Mouse (Mus musculus) brown adipose tissue, adult 24 weeks (tissue): Measurements from ENCODE around the gene Slc9a9. TPM values are rescaled to one million over a fixed set of nuclear protein-coding genes. Genes with fewer than 3 reads are reported as not detected.

ENCODE experiments used
- H3K27ac ChIP-seq: fragments of 200-500 bp; replicated peaks from 2 replicates; pipeline ENCODE4 v1.5.1; 2012; ENCODE audit warnings: low read depth, mild to moderate bottlenecking, low read length
- H3K4me1 ChIP-seq: fragments of 200-500 bp; 2 replicates; pipeline ENCODE4 v1.6.1; 2012; ENCODE audit warnings: low read length, mixed read lengths; ENCODE audit not compliant: control insufficient read depth, insufficient read depth, insufficient read length
- H3K4me3 ChIP-seq: fragments of 200-500 bp; 2 replicates; pipeline ENCODE4 v1.5.1; 2012; ENCODE audit warnings: low read depth, mild to moderate bottlenecking, low read length, moderate library complexity; ENCODE audit not compliant: insufficient read depth
- polyA plus RNA-seq: library from polyadenylated mRNA; stranded (reverse); fragments of >200 nt; gene quantifications from 2 replicates; pipeline ENCODE4 v1.2.4, GENCODE M21; 2012; ENCODE audit not compliant: missing spikeins, insufficient read depth, insufficient read length

The Slc9a9 gene
- polyA plus RNA-seq, 1 experiment: 2.0 TPM

DNA sequence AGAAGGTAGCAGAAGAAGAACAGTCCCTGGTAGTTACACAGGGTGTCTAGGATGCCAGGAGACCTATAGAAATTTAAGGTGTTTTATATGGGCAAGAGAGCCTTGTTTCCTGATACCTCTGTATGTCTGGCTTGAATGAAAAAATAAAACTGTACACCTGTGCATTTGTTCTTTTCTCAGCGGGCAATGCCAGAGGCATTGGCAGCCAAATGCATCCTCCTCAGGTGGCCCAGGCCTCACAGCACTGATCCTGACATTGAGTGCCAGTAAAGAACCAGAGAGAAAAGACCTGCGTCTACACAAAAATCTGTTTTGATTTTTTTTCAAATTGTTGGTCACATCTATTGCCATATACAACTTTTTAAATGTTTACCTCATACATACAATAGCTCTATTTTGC is 121.3 kb downstream of the Slc9a9 start:
- H3K4me3 ChIP-seq: no peak overlapping the region
- H3K4me1 ChIP-seq: no peaks in the 10 kb centered on the region
- no peak overlapping the region for H3K27ac ChIP-seq

DNA sequence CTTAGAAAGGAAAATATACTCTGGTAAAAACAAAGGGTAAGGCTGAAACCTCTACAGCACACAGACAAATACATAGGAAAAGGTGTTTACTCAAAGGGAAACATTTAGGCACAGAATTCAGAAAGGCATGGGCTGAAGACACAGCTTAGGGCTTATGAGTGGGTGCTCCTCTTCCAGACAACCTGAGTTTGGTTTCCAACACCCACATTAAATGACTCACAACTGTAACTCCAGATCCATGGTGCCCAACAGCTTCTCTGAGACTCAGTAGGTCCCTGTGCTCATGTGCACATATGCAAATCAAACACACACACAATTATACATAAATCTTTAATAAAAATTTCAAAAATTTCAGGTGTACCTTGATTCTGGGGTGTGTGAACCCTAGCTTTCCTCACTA is 133.4 kb downstream of the Slc9a9 start:
- Histone ChIP-seq H3K4me3 (no peak overlapping the region), H3K27ac (no peak overlapping the region), H3K4me1 (no peaks in the 10 kb centered on the region)

- Histone ChIP-seq H3K4me1 (no peaks in the 10 kb centered on the region), H3K4me3 (no peak overlapping the region), H3K27ac (no peak overlapping the region)
Observed at GRCm38 (mm10) chr9:94805506-94805905, 135.8 kb downstream of the Slc9a9 start.

- Histone ChIP-seq H3K27ac (no peak overlapping the region), H3K4me3 (no peak overlapping the region), H3K4me1 (no peaks in the 10 kb centered on the region; the same call in 1 of the 2 replicates)
Observed at GRCm38 (mm10) chr9:94815518-94815917, 145.8 kb downstream of the Slc9a9 start.

GRCm38 (mm10) chr9:94821268-94821667 is 151.6 kb downstream of the Slc9a9 start:
- Histone ChIP-seq H3K27ac (no peak overlapping the region), H3K4me1 (no peaks in the 10 kb centered on the region; the same call in 1 of the 2 replicates), H3K4me3 (no peak overlapping the region)

GRCm38 (mm10) chr9:94833836-94834235 is 164.1 kb downstream of the Slc9a9 start:
- Histone ChIP-seq H3K4me3 (no peak overlapping the region), H3K4me1 (no peaks in the 10 kb centered on the region), H3K27ac (no peak overlapping the region)

DNA sequence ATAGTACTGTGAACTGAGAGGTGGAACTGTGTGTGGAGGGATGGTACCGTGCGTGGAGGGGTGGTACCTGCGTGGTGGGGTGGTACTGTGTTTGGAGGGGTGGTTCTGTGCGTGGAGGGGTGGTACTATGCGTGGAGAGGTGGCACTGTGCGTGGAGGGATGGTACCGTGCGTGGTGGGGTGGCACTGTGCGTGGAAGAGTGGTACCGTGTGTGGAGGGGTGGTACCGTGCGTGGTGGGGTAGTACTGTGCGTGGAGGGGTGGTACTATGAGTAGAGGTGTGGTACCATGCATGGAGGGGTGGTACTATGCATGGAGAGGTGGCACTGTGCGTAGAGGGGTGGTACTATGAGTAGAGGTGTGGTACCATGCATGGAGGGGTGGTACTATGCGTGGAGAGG is 167.7 kb downstream of the Slc9a9 start:
- no peak overlapping the region for H3K4me3 ChIP-seq
- H3K27ac ChIP-seq: no peak overlapping the region
- H3K4me1 ChIP-seq: no peaks in the 10 kb centered on the region

DNA sequence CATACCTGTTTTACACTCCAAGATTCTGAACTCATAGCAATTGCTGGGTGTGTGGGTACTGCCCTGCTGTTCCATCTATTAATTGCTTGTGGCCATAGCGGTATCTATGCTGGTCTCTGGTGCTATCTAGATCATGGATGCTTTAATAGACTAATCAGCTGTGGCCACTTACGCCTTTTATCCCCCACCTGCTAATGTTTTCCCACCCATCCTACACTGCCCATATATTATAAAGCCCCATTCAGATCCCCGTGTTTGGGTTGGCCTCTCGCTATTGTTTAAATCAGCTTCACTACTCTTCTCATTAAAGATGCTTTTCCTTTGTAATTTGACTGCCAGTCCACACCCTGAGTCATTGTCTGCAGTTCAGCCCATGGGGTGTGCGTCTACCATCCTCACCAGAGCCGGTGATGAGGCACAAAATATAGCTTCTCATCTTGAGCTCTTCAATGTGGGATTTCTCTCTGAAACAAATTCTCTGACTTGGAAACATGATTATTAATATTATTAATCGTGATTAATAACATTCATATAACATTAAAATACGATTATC is 168.8 kb downstream of the Slc9a9 start:
- no peaks in the 10 kb centered on the region for H3K4me1 ChIP-seq
- no peak overlapping the region for H3K4me3 ChIP-seq
- no peak overlapping the region for H3K27ac ChIP-seq

GRCm38 (mm10) chr9:94839204-94839603 is 169.5 kb downstream of the Slc9a9 start:
- H3K27ac ChIP-seq: no peak overlapping the region
- no peaks in the 10 kb centered on the region for H3K4me1 ChIP-seq
- H3K4me3 ChIP-seq: no peak overlapping the region

DNA sequence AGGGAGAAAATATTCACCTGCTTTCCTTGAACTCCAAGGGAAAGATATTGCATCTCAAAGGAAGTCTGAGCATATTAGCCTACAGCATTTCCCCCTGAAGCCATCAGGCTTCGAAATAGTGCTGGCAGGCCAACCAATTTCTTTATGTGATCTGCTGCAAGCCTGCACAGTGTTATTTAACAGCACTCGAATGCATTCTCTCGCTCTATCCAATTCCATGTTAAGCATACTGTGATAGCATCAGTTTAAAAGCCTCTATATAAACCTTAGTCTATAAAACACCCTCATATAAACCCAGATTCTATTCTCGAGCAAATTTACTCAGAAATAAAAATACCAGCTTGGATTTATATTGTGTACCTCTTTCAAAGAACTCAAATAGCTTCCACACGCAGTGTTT is 170.7 kb downstream of the Slc9a9 start:
- H3K4me1 ChIP-seq: no peaks in the 10 kb centered on the region
- H3K4me3 ChIP-seq: no peak overlapping the region
- no peak overlapping the region for H3K27ac ChIP-seq

DNA sequence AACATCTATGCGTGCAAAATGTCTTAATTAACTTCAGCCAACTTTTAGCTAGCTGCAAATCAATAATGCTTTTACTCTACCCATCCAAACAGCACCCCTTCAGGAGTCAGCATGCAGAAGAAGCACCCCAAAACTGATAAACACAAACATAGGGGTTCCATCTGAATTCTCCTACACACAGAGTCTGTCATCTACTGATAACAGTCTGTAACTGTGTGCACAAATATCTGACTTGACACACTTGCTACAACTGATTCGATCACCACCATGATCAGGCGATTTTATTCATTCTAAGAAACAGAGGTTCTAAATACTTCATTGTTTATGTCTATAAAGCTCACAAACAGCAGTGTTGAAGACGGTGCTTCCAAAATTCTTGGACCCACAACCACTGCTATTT is 171.3 kb downstream of the Slc9a9 start:
- Histone ChIP-seq H3K27ac (no peak overlapping the region), H3K4me1 (no peaks in the 10 kb centered on the region), H3K4me3 (no peak overlapping the region)

- H3K4me3 ChIP-seq: no peak overlapping the region
- H3K27ac ChIP-seq: no peak overlapping the region
- no peaks in the 10 kb centered on the region for H3K4me1 ChIP-seq
Observed at GRCm38 (mm10) chr9:94844176-94844575, 174.5 kb downstream of the Slc9a9 start.

- Histone ChIP-seq H3K4me1 (no peaks in the 10 kb centered on the region), H3K4me3 (no peak overlapping the region), H3K27ac (no peak overlapping the region)
Observed at GRCm38 (mm10) chr9:94847624-94848023, 177.9 kb downstream of the Slc9a9 start.

GRCm38 (mm10) chr9:94851550-94851949 is 181.8 kb downstream of the Slc9a9 start:
- no peak overlapping the region for H3K4me3 ChIP-seq
- no peaks in the 10 kb centered on the region for H3K4me1 ChIP-seq
- H3K27ac ChIP-seq: no peak overlapping the region

GRCm38 (mm10) chr9:94856093-94856492 is 186.4 kb downstream of the Slc9a9 start:
- H3K4me1 ChIP-seq: no peaks in the 10 kb centered on the region
- H3K27ac ChIP-seq: no peak overlapping the region
- H3K4me3 ChIP-seq: no peak overlapping the region

DNA sequence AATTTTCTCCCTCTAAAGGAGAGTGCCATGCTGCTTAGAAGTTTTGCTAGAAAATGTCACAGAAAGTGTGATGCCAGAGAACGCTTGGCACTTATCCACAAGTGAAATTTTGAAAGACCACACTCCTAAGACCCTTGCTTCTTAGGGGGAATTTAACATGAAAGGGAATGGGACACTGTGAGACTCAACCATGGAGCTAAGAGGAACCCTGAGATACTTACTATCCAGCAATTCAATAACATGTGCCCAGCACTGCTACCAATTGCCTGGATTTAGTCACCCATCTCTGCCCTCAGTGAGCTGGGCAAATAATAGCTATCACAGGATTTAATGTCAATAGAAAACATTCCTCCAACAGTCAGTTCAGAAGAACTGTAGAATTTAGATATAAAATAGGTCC is 198.8 kb downstream of the Slc9a9 start:
- Histone ChIP-seq H3K27ac (no peak overlapping the region), H3K4me1 (no peaks in the 10 kb centered on the region), H3K4me3 (no peak overlapping the region)
